Mouse (Mus musculus) embryonic facial prominence, embryonic 15.5 days (tissue): ENCODE data around the gene Itgae. TPM values are rescaled to one million over a fixed set of nuclear protein-coding genes. Genes with fewer than 3 reads are reported as not detected.
"Not testable (repeated sequence)": the region's sequence is repeated elsewhere in the genome, so short reads cannot be mapped to it uniquely, and the experiment has no call there.

ENCODE experiments used
- ATAC-seq: fragments of 200-750 bp; cut with Nextera tagmentation; 2 replicates; pipeline ENCODE4 v1.8.0; 2017; ENCODE audit warnings: low read depth, moderate TSS enrichment; ENCODE audit not compliant: insufficient number of reproducible peaks, low FRiP score, low TSS enrichment
- H3K27ac ChIP-seq: fragments of 300-500 bp; sonication (generic); replicated peaks from 2 replicates; pipeline ENCODE4 v1.5.1; 2015; ENCODE audit warnings: mild to moderate bottlenecking, inconsistent platforms
- H3K27me3 ChIP-seq: fragments of 300-500 bp; sonication (generic); 2 replicates; pipeline ENCODE4 v1.6.1; 2015; ENCODE audit warnings: inconsistent platforms
- H3K36me3 ChIP-seq: fragments of 300-500 bp; sonication (generic); 2 replicates; pipeline ENCODE4 v1.6.1; 2015; ENCODE audit warnings: mild to moderate bottlenecking, inconsistent platforms
- H3K4me1 ChIP-seq: fragments of 300-500 bp; sonication (generic); 2 replicates; pipeline ENCODE4 v1.6.1; 2015; ENCODE audit warnings: inconsistent platforms
- H3K4me2 ChIP-seq: fragments of 300-500 bp; sonication (generic); replicated peaks from 2 replicates; pipeline ENCODE4 v1.6.1; 2015; ENCODE audit warnings: mild to moderate bottlenecking, inconsistent platforms
- H3K4me3 ChIP-seq: fragments of 300-500 bp; sonication (generic); replicated peaks from 2 replicates; pipeline ENCODE4 v1.5.1; 2015; ENCODE audit warnings: mild to moderate bottlenecking, inconsistent platforms
- H3K9ac ChIP-seq: fragments of 300-500 bp; sonication (generic); 2 replicates; pipeline ENCODE4 v1.6.1; 2015; ENCODE audit warnings: inconsistent platforms
- H3K9me3 ChIP-seq: fragments of 300-500 bp; sonication (generic); replicated peaks from 2 replicates; pipeline ENCODE4 v1.6.1; 2016; ENCODE audit warnings: inconsistent platforms
- WGBS: fragments of 180-500 bp; shearing (Covaris S2); methylation state at CpG from one replicate; pipeline ENCODE4 v1.1.7; 2015; 5-methylcytosine and 5-hydroxymethylcytosine counted together
- polyA plus RNA-seq: library from polyadenylated mRNA; unstranded; fragments of >200 nt; fragmentation: Nextera tagmentation; extraction: Ambion mirVana; gene quantifications from 2 replicates; pipeline ENCODE4 v1.2.1, GENCODE M21; 2015

The Itgae gene
- polyA plus RNA-seq, 1 experiment from 2014 or later = 0.40 TPM

DNA sequence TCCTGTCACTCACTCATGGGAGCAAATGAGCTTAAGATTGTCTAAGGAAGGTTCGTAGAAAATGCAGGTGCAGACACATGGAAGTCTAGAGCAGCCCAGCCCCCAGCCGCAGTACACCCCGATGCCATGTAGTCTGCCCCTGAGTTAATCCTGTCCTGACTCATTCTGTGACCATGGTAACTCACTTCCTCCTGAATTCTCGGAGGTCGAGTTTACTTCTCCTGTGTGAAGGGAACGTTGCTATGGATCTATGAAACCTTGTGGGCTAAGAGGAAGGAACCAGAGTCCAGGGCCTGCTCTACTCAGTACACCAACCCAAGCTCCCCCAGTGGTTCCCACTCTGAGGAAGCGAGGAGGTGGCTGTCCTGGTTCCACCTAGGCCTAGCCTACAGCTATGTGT is 2.5 kb downstream of the Itgae start:
- no peaks in the 10 kb centered on the region for H3K27me3 ChIP-seq
- ATAC-seq = no peak
- no peak overlapping the region for H3K4me2 ChIP-seq
- peaks cover 2% of the 10 kb centered on the region; the same call in 1 of the 2 replicates for H3K4me1 ChIP-seq
- H3K9ac ChIP-seq = no peak overlapping the region
- H3K27ac ChIP-seq = no peak overlapping the region
- 66% methylated on average over 7 of the region's 7 CpGs for WGBS
- no peaks in the 10 kb centered on the region for H3K9me3 ChIP-seq
- no peaks in the 10 kb centered on the region for H3K36me3 ChIP-seq
- H3K4me3 ChIP-seq = no peak overlapping the region

- no peak overlapping the region for H3K9ac ChIP-seq
- no peaks in the 10 kb centered on the region for H3K27me3 ChIP-seq
- H3K4me3 ChIP-seq = no peak overlapping the region
- H3K36me3 ChIP-seq = no peaks in the 10 kb centered on the region
- H3K27ac ChIP-seq = no peak overlapping the region
- H3K4me1 ChIP-seq = no peaks in the 10 kb centered on the region
- no peak overlapping the region for H3K4me2 ChIP-seq
- H3K9me3 ChIP-seq = no peaks in the 10 kb centered on the region
- no peak for ATAC-seq
- 67% methylated on average over 11 of the region's 11 CpGs for WGBS
Measured at GRCm38 (mm10) chr11:73094231-73094995, 4.0 kb downstream of the Itgae start.

- Histone ChIP-seq H3K4me1 (no peaks in the 10 kb centered on the region), H3K4me2 (no peak overlapping the region), H3K27me3 (no peaks in the 10 kb centered on the region), H3K9ac (no peak overlapping the region), H3K4me3 (no peak overlapping the region), H3K27ac (no peak overlapping the region), H3K9me3 (no peaks in the 10 kb centered on the region), H3K36me3 (no peaks in the 10 kb centered on the region)
- WGBS = 57% methylated on average over 5 of the region's 5 CpGs
- ATAC-seq = no peak
Measured at GRCm38 (mm10) chr11:73098860-73099259, 8.5 kb downstream of the Itgae start.

DNA sequence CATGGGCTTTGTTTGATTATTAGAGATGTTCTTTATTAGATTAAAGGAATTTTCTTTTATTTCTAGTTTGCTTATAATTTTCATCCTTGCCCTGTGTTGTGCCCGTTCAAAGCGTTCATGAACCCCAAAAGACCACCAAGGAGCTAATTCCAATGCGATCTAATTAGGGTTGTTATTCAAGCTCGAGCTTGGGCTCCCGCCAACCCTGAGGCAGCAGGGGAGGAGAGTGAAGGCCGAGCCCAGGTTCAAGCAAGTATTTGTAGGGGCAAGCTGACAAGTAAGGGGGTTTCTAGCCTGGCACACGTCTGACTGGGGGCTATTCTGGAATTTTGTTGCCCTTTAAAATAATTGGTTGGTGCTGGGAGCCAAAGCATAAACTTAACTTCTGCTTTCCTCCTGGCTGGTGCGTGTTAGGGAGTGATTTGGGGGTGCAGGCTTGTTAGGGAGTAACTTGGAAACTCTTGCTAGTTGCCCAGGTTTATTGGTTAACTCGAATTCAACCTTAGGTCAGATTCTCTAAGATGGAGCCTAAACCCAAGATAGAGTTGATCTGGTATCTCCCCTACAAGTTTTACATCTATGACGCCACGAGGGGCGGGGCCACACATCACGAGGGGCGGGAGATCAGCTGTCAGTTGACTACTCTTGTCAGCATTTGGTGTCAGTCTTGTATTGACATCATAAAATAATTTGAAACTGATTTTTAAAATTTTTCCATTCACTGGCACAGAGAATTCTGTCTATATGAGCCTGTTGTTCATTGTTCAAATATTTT is 9.8 kb downstream of the Itgae start:
- Histone ChIP-seq H3K36me3 (no peaks in the 10 kb centered on the region), H3K9me3 (no peaks in the 10 kb centered on the region), H3K4me3 (no peak overlapping the region), H3K27me3 (no peaks in the 10 kb centered on the region), H3K4me1 (no peaks in the 10 kb centered on the region), H3K4me2 (no peak overlapping the region), H3K9ac (no peak overlapping the region), H3K27ac (no peak overlapping the region)
- WGBS = 57% methylated on average over 14 of the region's 14 CpGs
- no peak for ATAC-seq

DNA sequence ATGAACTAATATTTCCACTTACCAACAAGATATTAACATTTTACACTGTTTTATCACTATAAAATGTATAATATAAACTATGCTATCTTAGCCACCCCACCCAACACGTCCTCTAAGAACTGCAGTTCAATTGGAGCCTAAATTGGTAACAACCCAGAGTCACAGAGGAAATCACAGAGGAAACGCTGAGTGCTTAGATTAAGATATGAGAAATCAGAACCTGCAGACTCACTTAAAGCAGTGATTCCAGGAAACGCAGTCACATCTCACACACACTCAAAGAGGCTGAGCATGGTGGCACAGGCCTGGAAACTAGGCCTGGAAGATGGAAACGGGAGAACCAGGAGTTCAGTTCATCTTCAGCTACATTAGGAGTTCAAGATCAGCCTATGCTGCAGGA is 10.9 kb downstream of the Itgae start:
- Histone ChIP-seq H3K27ac (no peak overlapping the region), H3K4me3 (no peak overlapping the region), H3K4me2 (no peak overlapping the region), H3K9me3 (no peaks in the 10 kb centered on the region), H3K9ac (no peak overlapping the region), H3K27me3 (no peaks in the 10 kb centered on the region), H3K36me3 (no peaks in the 10 kb centered on the region), H3K4me1 (no peaks in the 10 kb centered on the region)
- no peak for ATAC-seq
- WGBS = 77% methylated on average over 4 of the region's 4 CpGs

DNA sequence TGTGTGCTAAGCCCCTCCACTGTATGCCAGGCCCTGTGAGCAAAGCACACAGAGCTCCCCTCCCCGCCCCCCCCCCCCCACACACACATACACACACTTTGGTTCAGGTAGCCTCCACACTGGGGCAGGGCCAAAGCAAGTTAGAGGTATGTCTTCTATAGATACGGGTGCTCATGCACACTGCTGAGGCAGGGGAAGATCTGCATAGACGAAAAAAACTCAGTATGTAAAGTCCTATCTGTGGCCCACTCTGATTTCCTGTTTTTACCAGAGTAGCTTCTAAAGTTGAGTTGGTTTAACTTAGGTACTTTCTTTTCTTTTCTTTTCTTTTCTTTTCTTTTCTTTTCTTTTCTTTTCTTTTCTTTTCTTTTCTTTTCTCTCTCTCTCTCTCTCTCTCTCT is 14.9 kb downstream of the Itgae start:
- WGBS = 46% methylated on average over 3 of the region's 3 CpGs
- H3K36me3 ChIP-seq = no peaks in the 10 kb centered on the region

DNA sequence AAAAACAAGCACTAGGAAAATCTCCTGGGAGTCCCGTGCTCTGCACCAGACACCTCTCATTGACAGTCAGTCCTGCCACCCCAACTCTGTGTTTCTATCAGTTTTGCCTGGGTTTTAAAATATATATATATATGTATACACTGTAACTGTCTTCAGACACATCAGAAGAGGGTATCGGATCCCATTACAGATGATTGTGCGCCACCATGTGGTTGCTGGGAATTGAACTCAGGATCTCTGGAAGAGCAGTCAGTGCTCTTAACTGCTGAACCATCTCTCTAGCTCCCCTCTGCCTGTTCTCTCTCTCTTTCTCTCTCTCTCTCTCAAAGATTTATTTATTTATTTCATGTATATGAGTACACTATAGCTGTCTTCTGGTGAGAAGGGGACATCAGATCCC is 17.0 kb downstream of the Itgae start:
- WGBS = 43% methylated on average over 3 of the region's 3 CpGs
- H3K27ac ChIP-seq, H3K4me3 ChIP-seq, H3K9me3 ChIP-seq, H3K4me2 ChIP-seq, H3K27me3 ChIP-seq, H3K36me3 ChIP-seq, H3K4me1 ChIP-seq, ATAC-seq, H3K9ac ChIP-seq: not testable (repeated sequence)

More for the DNA sequence above, 14.9 kb downstream of the Itgae start:
- Histone ChIP-seq H3K4me1 (no peaks in the 10 kb centered on the region), H3K27ac (no peak overlapping the region), H3K9ac (no peak overlapping the region), H3K4me3 (no peak overlapping the region), H3K4me2 (no peak overlapping the region), H3K9me3 (no peaks in the 10 kb centered on the region), H3K27me3 (no peaks in the 10 kb centered on the region)
- no peak for ATAC-seq

- Histone ChIP-seq H3K4me3 (no peak overlapping the region), H3K36me3 (no peaks in the 10 kb centered on the region), H3K27ac (no peak overlapping the region), H3K9me3 (no peaks in the 10 kb centered on the region), H3K4me2 (no peak overlapping the region), H3K4me1 (no peaks in the 10 kb centered on the region), H3K9ac (no peak overlapping the region), H3K27me3 (no peaks in the 10 kb centered on the region)
- ATAC-seq = no peak
- 63% methylated on average over 5 of the region's 5 CpGs for WGBS
Measured at GRCm38 (mm10) chr11:73108195-73108897, 18.0 kb downstream of the Itgae start.

DNA sequence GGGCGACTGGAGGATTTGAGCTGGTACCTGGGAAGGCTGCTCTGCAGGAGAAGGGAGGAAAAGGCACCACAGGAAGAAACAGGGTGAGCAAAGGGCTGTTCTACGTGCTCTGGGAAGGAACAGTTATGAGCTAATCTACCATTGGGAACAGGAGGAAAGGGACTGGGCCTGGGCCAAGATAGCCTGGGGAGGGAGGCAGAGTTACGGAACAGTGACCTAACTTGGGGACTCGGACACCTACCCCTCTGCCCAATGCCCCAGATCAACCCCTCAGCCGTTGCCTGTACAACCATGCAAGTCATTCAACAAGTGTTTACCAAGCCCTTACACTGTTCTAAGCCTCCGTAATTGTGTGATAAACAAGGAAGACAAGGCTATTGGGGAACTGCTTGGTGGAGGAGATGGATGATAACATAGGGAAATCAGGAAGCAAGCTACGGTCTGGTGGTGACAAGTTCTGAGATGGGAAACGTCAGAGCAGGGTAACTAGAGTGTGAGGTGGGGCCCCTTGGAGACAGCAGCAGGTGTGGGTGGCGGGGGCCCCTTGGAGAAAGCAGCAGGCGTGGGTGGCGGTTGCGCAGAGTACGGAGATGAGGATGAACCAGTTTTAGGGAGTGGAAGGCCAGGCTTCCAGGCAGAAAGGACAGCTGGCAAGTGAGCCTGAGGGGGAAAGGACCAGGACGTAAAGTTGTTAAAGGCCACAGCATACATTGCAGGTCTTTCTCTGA is 18.7 kb downstream of the Itgae start:
- Histone ChIP-seq H3K4me3 (no peak overlapping the region), H3K9me3 (no peaks in the 10 kb centered on the region), H3K4me1 (no peaks in the 10 kb centered on the region), H3K4me2 (no peak overlapping the region), H3K36me3 (no peaks in the 10 kb centered on the region), H3K9ac (no peak overlapping the region), H3K27me3 (no peaks in the 10 kb centered on the region), H3K27ac (no peak overlapping the region)
- ATAC-seq = no peak
- WGBS = 73% methylated on average over 14 of the region's 14 CpGs

- WGBS = 89% methylated on average over 3 of the region's 3 CpGs
Measured at GRCm38 (mm10) chr11:73109941-73110340, 19.6 kb downstream of the Itgae start.

GRCm38 (mm10) chr11:73111414-73111813 is 21.0 kb downstream of the Itgae start:
- Histone ChIP-seq H3K4me2 (no peak overlapping the region), H3K4me3 (no peak overlapping the region), H3K9me3 (no peaks in the 10 kb centered on the region), H3K27me3 (no peaks in the 10 kb centered on the region), H3K27ac (no peak overlapping the region), H3K4me1 (no peaks in the 10 kb centered on the region), H3K36me3 (no peaks in the 10 kb centered on the region), H3K9ac (no peak overlapping the region)
- ATAC-seq = no peak
- WGBS = 67% methylated on average over 6 of the region's 6 CpGs

More at GRCm38 (mm10) chr11:73109941-73110340, 19.6 kb downstream of the Itgae start:
- no peaks in the 10 kb centered on the region for H3K9me3 ChIP-seq
- no peaks in the 10 kb centered on the region for H3K36me3 ChIP-seq
- no peak overlapping the region for H3K4me2 ChIP-seq
- no peak overlapping the region for H3K4me3 ChIP-seq
- H3K4me1 ChIP-seq = no peaks in the 10 kb centered on the region
- H3K27me3 ChIP-seq = no peaks in the 10 kb centered on the region
- H3K27ac ChIP-seq = no peak overlapping the region
- no peak overlapping the region for H3K9ac ChIP-seq
- no peak for ATAC-seq
